In the genomic region with DNA sequence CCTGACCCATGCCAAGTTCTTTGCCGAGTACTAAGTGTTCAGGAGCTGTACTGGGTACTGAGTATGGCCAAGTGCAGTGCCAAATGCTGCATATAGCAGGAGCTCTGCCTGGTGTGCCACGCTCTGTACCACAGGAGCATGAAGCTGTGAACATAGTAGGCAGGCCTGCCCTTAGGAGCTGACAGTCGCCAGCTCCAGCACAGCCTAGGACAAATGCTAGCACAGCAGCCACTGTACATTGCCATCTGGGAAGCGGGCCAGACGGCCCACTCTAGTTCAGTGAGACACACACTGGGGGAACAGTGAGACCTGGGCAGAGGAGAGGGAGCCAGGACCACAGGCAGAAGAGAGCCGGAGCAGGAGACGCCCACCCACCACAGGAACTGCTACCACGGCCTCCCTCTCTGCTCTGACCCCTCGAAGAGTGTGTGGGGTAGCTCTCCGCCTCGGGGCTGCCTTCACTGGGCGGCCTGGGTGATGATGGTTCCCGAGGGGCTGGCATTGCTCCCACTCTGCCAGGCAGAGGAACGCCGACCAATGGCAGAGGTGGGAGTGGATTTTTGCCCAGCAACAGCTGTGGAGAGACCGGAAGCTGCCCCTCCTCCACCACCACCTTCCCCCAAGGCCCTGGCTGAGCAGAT, we compare ENCODE assay signal across 8 mouse cellular contexts. TPM values are rescaled to one million over a fixed set of nuclear protein-coding genes. Genes with fewer than 3 reads are reported as not detected.
DNase-seq lines count a peak whose midpoint lies in the region; ATAC-seq lines count a peak whose summit lies in the region.

No protein-coding gene starts in this region.

- H3K27me3 ChIP-seq in hindbrain, embryonic 10.5 days (ENCODE audit: insufficient read depth, poor library complexity, severe bottlenecking): peaks cover 10% of the 10 kb centered on the region
- no peaks in the 10 kb centered on the region for H3K27me3 ChIP-seq in stomach, embryonic 14.5 days (ENCODE audit: control insufficient read depth, insufficient read depth, low read length)

- H3K36me3 ChIP-seq in hindbrain, embryonic 10.5 days: no peaks in the 10 kb centered on the region
- no peaks in the 10 kb centered on the region for H3K36me3 ChIP-seq in stomach, embryonic 14.5 days (ENCODE audit: control insufficient read depth, insufficient read depth, low read length)

- H3K4me3 ChIP-seq in hindbrain, embryonic 10.5 days: no peak overlapping the region
- no peak overlapping the region for H3K4me3 ChIP-seq in stomach, embryonic 14.5 days (ENCODE audit: low read depth, low read length)

- DNase-seq in 3134 (ENCODE audit: extremely low read depth, insufficient read length, low spot score): peak; percentile 84
- peak; percentile 63 for DNase-seq in adrenal gland, adult 8-10 months
- DNase-seq in frontal cortex, postnatal 10 days (ENCODE audit: low spot score in 2 of 2): peak; percentile 73 to 75
- DNase-seq in hindbrain, embryonic 10.5 days (ENCODE audit: low spot score): peak; percentile 36
- peak; percentile 82 for DNase-seq in layer of hippocampus, adult 9-11 months
- peak; percentile 73 for DNase-seq in lung, postnatal 25 days (ENCODE audit: low spot score)

- 70% methylated on average over 16 of the region's 16 CpGs for WGBS in hindbrain, embryonic 10.5 days
- WGBS in stomach, embryonic 14.5 days: 50% methylated on average over 16 of the region's 16 CpGs

- no peak overlapping the region for H3K9ac ChIP-seq in stomach, embryonic 14.5 days (replicated peaks; ENCODE audit: low read depth, low read length)

- H3K27ac ChIP-seq in hindbrain, embryonic 10.5 days: peak overlapping the region; percentile 71
- peak overlapping the region; percentile 35 for H3K27ac ChIP-seq in stomach, embryonic 14.5 days (ENCODE audit: low read length)

- H3K4me1 ChIP-seq in hindbrain, embryonic 10.5 days (replicated peaks): peaks cover 44% of the 10 kb centered on the region
- H3K4me1 ChIP-seq in stomach, embryonic 14.5 days (ENCODE audit: control insufficient read depth, insufficient read depth, low read length): peaks cover 18% of the 10 kb centered on the region

- no peak overlapping the region for H3K4me2 ChIP-seq in stomach, embryonic 14.5 days (replicated peaks; ENCODE audit: low read depth, low read length)

- H3K9me3 ChIP-seq in hindbrain, embryonic 10.5 days: peaks cover 9% of the 10 kb centered on the region; the same call in 1 of the 2 replicates
- no peaks in the 10 kb centered on the region for H3K9me3 ChIP-seq in stomach, embryonic 14.5 days (ENCODE audit: control insufficient read depth, low read depth, low read length)

- ATAC-seq in stomach, embryonic 14.5 days (ENCODE audit: insufficient number of reproducible peaks, insufficient read depth, low FRiP score, low read depth): peak; percentile 63; the same call in 1 of the 2 replicates
- no peak for ATAC-seq in granulocyte monocyte progenitor cell, adult 5-6 weeks (replicated peaks; ENCODE audit: poor library complexity, severe bottlenecking)

RNA-seq across cellular contexts. Expression of gene Gm11733, which starts 38.8 kb away (rescaled TPM):
- total RNA-seq in adrenal gland, adult 8-10 months (2022): not detected
- not detected in 2 replicates for polyA plus RNA-seq in hindbrain, embryonic 10.5 days (2016; fragmentation: Nextera tagmentation; extraction: Ambion mirVana)
- not detected in 2 replicates for polyA plus RNA-seq in stomach, embryonic 14.5 days (2014; fragmentation: Nextera tagmentation; extraction: Ambion mirVana)
- total RNA-seq in granulocyte monocyte progenitor cell, adult 5-6 weeks (2014; fragmentation: Nextera tagmentation): not detected in 2 replicates
- total RNA-seq in granulocyte monocyte progenitor cell, adult 5-6 weeks (2017): not detected in 2 replicates
